Mouse (Mus musculus) granulocyte monocyte progenitor cell, adult 5-6 weeks (primary cell): ENCODE measurements around the gene Zfp1. TPM values are rescaled to one million over a fixed set of nuclear protein-coding genes. Genes with fewer than 3 reads are reported as not detected.

Source experiments
- ATAC-seq: replicated peaks from 2 replicates; pipeline ENCODE4 v1.8.0; 2016; ENCODE audit warnings: mild to moderate bottlenecking, moderate TSS enrichment, inconsistent platforms; ENCODE audit not compliant: poor library complexity, severe bottlenecking
- total RNA-seq, 2 experiments: library from RNA; stranded (forward) in 1 of 2; stranded (reverse) in 1 of 2; fragments of 200-712, 200-1000 nt in 1 of 2; fragments of >200 nt in 1 of 2; fragmentation: Nextera tagmentation in 1 of 2; gene quantifications; 2 replicates each; pipeline ENCODE4 v1.2.3; 2014 to 2017

Gene Zfp1
- total RNA-seq, 2 experiments from 2014 or later: 10.9 to 23.6 TPM

DNA sequence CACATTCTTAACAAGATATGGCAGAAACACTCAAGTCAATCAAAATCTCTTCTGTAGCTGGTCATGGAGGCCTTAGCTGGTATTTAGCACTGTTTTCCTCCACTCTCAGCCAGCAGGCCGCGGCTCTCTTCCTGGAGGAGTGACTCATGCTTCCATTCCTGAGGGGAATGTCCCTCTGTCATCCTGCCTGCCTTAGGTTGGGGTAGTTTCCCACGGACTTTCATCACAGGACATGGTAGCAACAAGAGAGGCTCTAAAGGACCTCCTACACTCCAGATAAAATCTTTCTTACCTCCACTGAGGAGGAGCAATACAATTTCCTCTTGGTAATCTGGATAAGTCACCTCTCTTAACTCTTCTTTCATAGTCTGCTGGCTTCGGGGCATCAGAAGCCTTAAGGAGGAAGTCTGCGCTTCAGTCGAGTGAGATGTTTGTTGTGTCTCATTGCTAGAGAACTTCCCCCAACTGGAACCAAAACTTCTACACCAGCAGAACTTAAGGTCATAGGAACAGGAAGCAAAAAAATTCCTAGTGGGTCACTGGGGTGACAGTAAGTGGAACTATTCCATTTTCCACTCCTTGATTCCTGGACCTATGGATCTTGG, 15.7 kb downstream of the Zfp1 start:
- peak; percentile 60 for ATAC-seq

DNA sequence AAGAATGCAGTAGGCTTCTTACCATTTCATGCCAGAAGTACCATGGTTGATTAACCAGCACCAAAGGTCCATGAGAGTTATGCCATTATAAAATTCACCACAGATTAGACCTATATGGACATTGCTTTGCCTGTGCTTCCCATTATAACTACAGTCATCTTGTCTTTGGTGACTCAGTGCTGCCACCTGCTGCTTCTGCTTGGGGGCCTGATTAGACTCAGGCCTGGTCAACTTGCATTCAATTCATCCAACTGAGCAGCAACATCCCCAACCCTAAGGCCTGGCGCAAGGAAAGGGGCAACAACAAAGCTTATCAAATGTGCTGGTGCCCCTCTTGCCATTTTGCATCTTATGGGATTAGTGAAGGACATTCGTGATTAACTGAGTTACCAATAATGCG, 19.3 kb downstream of the Zfp1 start:
- peak; percentile 85 for ATAC-seq

DNA sequence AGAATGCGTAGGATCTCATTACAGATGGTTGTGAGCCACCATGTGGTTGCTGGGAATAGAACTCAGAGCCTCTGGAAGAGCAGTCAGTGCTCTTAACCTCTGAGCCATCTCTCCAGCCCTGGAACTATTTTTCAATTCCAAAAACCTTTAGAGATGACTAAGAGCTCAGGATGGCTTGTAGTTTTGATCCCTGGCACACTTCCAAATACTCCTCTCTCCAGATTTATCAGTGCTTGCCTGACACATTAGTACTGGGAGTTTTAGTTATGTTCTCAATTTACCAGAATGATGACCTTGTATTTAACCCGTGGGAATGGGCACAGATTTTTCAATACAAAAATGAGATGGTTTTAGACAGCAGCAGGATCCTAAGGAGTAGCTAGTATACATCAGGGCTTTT, 23.6 kb downstream of the Zfp1 start:
- no peak for ATAC-seq

DNA sequence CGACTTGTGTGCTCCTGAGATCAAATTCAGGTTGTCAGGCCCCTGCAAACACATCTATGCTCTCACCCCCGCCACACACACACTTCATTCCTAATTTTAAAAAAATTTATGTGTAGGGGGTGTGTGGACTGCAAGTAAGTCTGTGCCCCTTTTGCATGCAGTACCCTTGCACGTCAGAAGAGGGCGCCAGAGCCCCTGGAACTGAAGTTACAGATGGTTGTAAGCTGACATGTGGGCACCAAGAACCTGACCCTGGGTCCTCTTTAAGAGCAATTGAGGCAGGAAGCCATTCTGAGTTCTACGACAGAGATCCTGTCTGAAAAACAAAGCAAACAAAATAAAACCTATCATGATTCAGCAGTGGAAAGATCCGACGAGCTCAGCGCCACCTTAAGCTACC, 33.0 kb downstream of the Zfp1 start:
- no peak for ATAC-seq

GRCm38 (mm10) chr8:111678111-111678510, 34.9 kb downstream of the Zfp1 start:
- ATAC-seq: peak; percentile 72

- ATAC-seq: no peak
Observed at GRCm38 (mm10) chr8:111678848-111679247, 35.6 kb downstream of the Zfp1 start.

DNA sequence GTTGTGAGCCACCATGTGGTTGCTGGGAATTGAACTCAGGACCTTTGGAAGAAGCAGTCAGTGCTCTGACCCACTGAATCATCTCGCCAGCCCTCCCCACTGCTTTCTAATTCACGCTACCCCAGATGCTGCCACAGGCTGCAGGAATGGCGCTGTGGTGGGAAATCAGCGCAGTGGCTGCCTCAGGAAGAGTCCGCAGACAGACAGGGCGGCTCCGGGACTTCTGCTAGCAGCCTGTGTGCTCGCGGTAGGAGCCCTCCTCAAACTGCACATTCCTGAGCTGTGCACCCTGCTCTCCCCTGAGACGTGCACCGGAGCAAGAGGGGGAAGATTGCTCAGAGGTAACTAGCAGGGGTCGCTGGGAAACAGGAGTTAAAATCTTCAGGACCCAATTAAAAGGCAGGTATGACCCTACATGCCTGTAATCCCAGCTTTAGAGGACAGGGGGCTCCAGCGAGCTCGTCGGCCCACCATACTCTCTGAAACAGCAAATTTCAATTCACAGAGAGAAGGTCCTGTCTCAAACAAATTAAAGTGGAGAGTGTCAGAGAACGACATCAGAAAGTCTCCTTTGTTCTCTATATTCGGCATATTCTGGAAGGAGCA, 37.3 kb downstream of the Zfp1 start:
- peak; percentile 15; the same call in 1 of the 2 replicates for ATAC-seq

- no peak for ATAC-seq
Observed at GRCm38 (mm10) chr8:111681153-111681552, 38.0 kb downstream of the Zfp1 start.

DNA sequence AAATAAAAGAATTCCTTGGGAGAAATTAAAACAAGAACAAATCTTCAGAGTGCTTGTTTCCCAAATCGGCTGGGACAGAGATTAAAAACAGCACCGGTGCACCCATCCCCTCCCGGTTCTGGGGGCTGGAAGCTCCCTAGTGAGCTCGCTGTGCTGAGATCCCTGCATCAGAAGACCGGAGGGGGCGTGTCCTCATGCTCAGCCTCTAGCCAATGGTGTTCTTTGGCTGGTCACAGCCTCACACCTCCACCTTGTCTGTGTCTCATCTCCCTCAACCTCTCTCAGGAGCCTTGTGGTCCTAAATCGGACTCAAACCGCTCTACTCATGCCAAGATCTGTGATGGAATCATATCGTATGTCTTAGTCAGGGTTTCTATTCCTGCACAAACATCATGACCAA, 39.3 kb downstream of the Zfp1 start:
- ATAC-seq: no peak

DNA sequence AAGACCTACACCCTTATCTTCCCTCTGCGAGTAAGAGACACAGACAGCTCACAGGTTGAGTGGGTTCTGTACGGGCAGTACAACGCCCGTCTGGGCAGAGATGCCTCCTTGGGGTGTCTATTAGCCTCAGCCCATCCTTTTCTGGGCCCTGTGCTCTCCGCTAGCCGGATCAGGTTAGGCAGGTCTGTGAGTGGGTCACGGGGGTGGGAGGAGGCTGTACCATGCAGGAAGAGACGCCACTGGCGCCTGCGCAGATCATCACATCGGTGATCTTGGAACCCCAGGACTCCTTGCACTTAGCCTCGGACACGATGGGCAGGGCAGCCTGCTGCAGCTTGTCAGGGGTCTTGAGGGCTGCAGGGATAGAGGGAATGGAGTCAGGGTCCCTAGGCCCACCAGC, 43.7 kb downstream of the Zfp1 start:
- ATAC-seq: no peak

- ATAC-seq: no peak
Observed at GRCm38 (mm10) chr8:111690960-111691445, 47.8 kb downstream of the Zfp1 start, which contains the start of gene Ctrb1. Gene Ctrb1 (minus strand): TSS chr8:111691010.

GRCm38 (mm10) chr8:111693261-111693741, 50.1 kb downstream of the Zfp1 start:
- ATAC-seq: no peak

- no peak for ATAC-seq
Observed at GRCm38 (mm10) chr8:111695441-111695840, 52.2 kb downstream of the Zfp1 start.

DNA sequence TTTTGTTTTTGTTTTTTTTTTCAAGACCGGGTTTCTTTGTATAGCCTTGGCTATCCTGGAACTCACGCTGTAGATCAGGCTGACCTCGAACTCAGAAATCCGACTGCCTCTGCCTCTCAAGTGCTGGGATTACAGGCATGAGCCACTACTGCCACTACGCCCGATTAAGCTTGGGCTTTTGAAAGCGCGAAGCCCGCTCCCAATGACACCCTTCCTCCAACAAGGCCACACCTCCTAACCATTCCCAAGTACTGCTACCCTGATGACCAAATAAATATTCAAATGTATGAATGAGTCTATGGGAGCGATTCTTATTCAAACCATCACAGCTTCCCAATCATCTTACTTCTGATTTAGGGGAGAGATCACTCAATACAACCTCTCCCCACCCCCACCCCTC, 54.5 kb downstream of the Zfp1 start:
- no peak for ATAC-seq

DNA sequence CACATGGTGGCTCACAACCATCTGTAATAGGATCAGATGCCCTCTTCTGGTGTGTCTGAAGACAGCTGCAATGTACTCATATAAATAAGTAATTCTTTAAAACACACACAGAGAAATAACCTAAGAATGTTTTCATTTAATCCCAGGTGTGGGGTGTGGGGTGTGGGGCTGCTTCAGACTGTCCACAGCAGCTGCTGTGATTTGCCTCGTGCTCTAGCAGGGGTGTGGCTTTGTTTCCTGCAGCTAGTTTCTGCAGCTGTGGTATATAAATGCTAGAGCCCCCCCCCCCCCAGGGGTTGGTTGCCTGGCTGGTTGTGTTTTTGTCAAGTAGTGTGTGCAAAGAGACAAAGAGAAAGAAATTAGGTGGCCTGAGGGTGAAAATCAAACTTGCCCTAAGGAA, 55.8 kb downstream of the Zfp1 start:
- no peak for ATAC-seq

DNA sequence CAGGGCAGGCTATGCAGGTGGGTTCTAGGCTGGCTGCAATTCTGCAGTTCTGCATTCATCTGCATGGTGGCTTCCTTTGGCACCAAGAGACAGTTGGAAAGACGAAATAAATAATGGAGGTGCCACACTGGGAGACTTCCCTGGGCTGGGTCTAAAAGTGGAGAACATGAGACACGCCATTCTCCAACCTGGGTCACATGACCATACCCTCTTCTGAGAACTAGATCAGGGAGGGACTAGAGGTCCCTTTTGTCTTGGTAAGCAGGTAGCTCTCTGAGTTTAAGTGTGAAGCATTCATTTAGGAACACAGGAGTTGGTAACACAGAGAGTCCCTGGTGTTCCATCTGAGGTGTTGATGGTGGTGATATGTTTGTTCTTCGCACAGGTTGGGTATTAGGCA, 57.0 kb downstream of the Zfp1 start:
- no peak for ATAC-seq

GRCm38 (mm10) chr8:111700740-111701139, 57.5 kb downstream of the Zfp1 start:
- ATAC-seq: no peak

GRCm38 (mm10) chr8:111701380-111701779, 58.2 kb downstream of the Zfp1 start:
- ATAC-seq: no peak

DNA sequence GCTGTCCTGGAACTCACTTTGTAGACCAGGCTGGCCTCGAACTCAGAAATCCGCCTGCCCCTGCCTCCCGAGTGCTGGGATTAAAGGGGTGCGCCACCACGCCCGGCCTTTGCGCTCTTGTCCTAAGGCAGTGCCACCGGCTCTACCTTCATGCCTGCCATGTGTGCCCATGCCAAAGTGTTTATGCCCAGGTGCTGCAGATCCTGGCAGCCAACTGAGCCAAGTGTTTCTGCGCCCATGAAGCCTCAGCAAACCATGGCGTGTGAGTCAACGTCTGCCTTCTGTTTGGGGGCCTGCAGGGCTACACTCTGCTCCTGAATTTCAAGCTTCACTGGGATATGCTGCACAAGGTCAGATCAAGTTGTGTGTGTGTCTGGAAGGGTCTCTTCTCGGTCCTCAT, 61.4 kb downstream of the Zfp1 start:
- ATAC-seq: no peak

DNA sequence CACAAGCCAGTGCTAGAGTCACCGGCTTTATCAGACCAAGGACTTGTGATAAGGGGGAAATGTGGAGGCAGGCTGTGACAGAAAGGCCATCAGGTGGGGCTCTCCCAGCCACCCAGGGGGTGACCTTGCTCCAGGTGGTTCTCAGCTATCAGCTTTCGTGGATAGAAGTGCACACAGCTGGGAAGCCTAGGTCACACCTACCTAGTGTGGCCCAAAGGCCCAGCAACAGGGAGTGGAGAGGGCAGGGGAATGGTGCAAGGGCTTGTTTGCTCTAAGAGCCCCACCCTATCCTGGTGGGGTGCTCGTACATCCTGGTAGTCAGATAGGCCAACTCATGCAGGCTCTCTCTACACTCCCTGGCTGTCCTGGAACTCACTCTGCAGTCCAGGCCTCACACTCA, 62.0 kb downstream of the Zfp1 start:
- ATAC-seq: no peak

GRCm38 (mm10) chr8:111705699-111706098, 62.5 kb downstream of the Zfp1 start:
- ATAC-seq: no peak

DNA sequence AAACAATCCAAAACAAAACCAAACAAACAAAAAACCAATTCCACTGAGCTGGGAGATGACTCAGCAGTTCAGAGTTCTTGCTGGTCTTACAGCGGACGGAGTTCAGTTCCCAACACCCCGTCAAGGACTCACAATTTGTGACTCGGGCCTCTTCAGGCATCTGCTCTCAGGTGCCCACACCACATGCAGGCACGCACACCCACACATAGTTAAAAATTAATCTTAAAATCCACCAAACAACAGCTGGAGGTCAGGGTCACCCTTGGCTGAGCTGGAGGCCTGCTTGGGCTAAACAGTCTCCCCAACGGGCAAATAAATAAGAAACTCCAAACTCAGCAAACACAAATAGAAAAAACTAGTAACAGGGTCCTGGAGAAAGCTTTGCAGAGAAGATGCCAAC, 65.1 kb downstream of the Zfp1 start:
- ATAC-seq: no peak
